Mouse (Mus musculus) liver, embryonic 13.5 days (tissue): ENCODE measurements around the gene Fbxl19. TPM values are rescaled to one million over a fixed set of nuclear protein-coding genes. Genes with fewer than 3 reads are reported as not detected.

ENCODE experiments used
- ATAC-seq: fragments of 200-750 bp; cut with Nextera tagmentation; 2 replicates; pipeline ENCODE4 v1.8.0; 2017; ENCODE audit warnings: low read depth, mild to moderate bottlenecking, moderate number of reproducible peaks, moderate library complexity
- DNase-seq: peaks from one replicate; pipeline ENCODE4 v3.0.0; 2022
- H3K27ac ChIP-seq: fragments of 300-500 bp; sonication (generic); 2 replicates; pipeline ENCODE4 v1.5.1; 2015; ENCODE audit warnings: moderate library complexity, mild to moderate bottlenecking, inconsistent platforms
- H3K27me3 ChIP-seq: fragments of 300-500 bp; sonication (generic); 2 replicates; pipeline ENCODE4 v1.6.1; 2015; ENCODE audit warnings: mild to moderate bottlenecking, inconsistent platforms
- H3K36me3 ChIP-seq: fragments of 300-500 bp; sonication (generic); 2 replicates; pipeline ENCODE4 v1.6.1; 2015; ENCODE audit warnings: mild to moderate bottlenecking, inconsistent platforms
- H3K4me1 ChIP-seq: fragments of 300-500 bp; sonication (generic); replicated peaks from 2 replicates; pipeline ENCODE4 v1.6.1; 2015; ENCODE audit warnings: inconsistent platforms
- H3K4me2 ChIP-seq: fragments of 300-500 bp; sonication (generic); 2 replicates; pipeline ENCODE4 v1.6.1; 2015; ENCODE audit warnings: inconsistent platforms, mild to moderate bottlenecking, moderate library complexity
- H3K4me3 ChIP-seq: fragments of 300-500 bp; sonication (generic); replicated peaks from 2 replicates; pipeline ENCODE4 v1.5.1; 2015; ENCODE audit warnings: mild to moderate bottlenecking, inconsistent platforms
- H3K9ac ChIP-seq: fragments of 300-500 bp; sonication (generic); 2 replicates; pipeline ENCODE4 v1.6.1; 2015; ENCODE audit warnings: mild to moderate bottlenecking, inconsistent platforms
- H3K9me3 ChIP-seq: fragments of 300-500 bp; sonication (generic); replicated peaks from 2 replicates; pipeline ENCODE4 v1.6.1; 2016; ENCODE audit warnings: inconsistent platforms
- WGBS: fragments of 180-500 bp; shearing (Covaris S2); methylation state at CpG from one replicate; pipeline ENCODE4 v1.1.7; 2015; ENCODE audit not compliant: insufficient replicate concordance; 5-methylcytosine and 5-hydroxymethylcytosine counted together
- polyA plus RNA-seq: library from polyadenylated mRNA; unstranded; fragments of >200 nt; fragmentation: Nextera tagmentation; extraction: Ambion mirVana; gene quantifications from 2 replicates; pipeline ENCODE4 v1.2.1, GENCODE M21; 2015

The Fbxl19 gene
- polyA plus RNA-seq, 1 experiment from 2014 or later: 3.3 TPM

GRCm38 (mm10) chr7:127753741-127754140 is 9.4 kb downstream of the Fbxl19 start:
- WGBS: 73% methylated on average over 7 of the region's 7 CpGs
- H3K36me3 ChIP-seq: peaks cover 54% of the 10 kb centered on the region
- no peak for DNase-seq

GRCm38 (mm10) chr7:127759716-127760115 is 15.4 kb downstream of the Fbxl19 start:
- no peak overlapping the region for H3K4me3 ChIP-seq
- DNase-seq: no peak
- no peaks in the 10 kb centered on the region for H3K27me3 ChIP-seq
- no peaks in the 10 kb centered on the region for H3K9me3 ChIP-seq
- H3K27ac ChIP-seq: no peak overlapping the region
- 25% methylated on average over 6 of the region's 6 CpGs for WGBS
- no peak for ATAC-seq
- peaks cover 17% of the 10 kb centered on the region for H3K36me3 ChIP-seq
- H3K9ac ChIP-seq: no peak overlapping the region
- H3K4me2 ChIP-seq: no peak overlapping the region
- peaks cover 21% of the 10 kb centered on the region for H3K4me1 ChIP-seq

More at GRCm38 (mm10) chr7:127753741-127754140, 9.4 kb downstream of the Fbxl19 start:
- no peak for ATAC-seq
- H3K9ac ChIP-seq: no peak overlapping the region
- no peak overlapping the region for H3K27ac ChIP-seq
- no peak overlapping the region for H3K4me2 ChIP-seq
- H3K4me1 ChIP-seq: no peaks in the 10 kb centered on the region
- no peak overlapping the region for H3K4me3 ChIP-seq
- no peaks in the 10 kb centered on the region for H3K9me3 ChIP-seq
- H3K27me3 ChIP-seq: no peaks in the 10 kb centered on the region

- DNase-seq: no peak
- ATAC-seq: no peak
- no peaks in the 10 kb centered on the region for H3K9me3 ChIP-seq
- no peak overlapping the region for H3K9ac ChIP-seq
- 81% methylated on average over 3 of the region's 3 CpGs for WGBS
- H3K4me1 ChIP-seq: peaks cover 26% of the 10 kb centered on the region
- H3K36me3 ChIP-seq: peaks cover 13% of the 10 kb centered on the region
- H3K4me2 ChIP-seq: no peak overlapping the region
- H3K27ac ChIP-seq: no peak overlapping the region; the same call in 1 of the 2 replicates
- no peak overlapping the region for H3K4me3 ChIP-seq
- no peaks in the 10 kb centered on the region for H3K27me3 ChIP-seq
Observed at GRCm38 (mm10) chr7:127760478-127760877, 16.1 kb downstream of the Fbxl19 start.

GRCm38 (mm10) chr7:127761026-127761425 is 16.7 kb downstream of the Fbxl19 start:
- Histone ChIP-seq H3K9ac (no peak overlapping the region), H3K4me2 (no peak overlapping the region), H3K9me3 (no peaks in the 10 kb centered on the region), H3K27ac (no peak overlapping the region), H3K4me1 (peaks cover 32% of the 10 kb centered on the region), H3K27me3 (no peaks in the 10 kb centered on the region), H3K4me3 (no peak overlapping the region), H3K36me3 (peaks cover 12% of the 10 kb centered on the region)
- ATAC-seq (peak; percentile 68), DNase-seq (peak; percentile 56)
- 18% methylated on average over 7 of the region's 7 CpGs for WGBS

GRCm38 (mm10) chr7:127763642-127764041 is 19.3 kb downstream of the Fbxl19 start:
- H3K27me3 ChIP-seq: no peaks in the 10 kb centered on the region
- 74% methylated on average over 4 of the region's 4 CpGs for WGBS
- H3K4me2 ChIP-seq: no peak overlapping the region
- H3K9me3 ChIP-seq: no peaks in the 10 kb centered on the region
- peaks cover 58% of the 10 kb centered on the region for H3K4me1 ChIP-seq
- no peak overlapping the region for H3K4me3 ChIP-seq
- no peak for ATAC-seq
- peaks cover 14% of the 10 kb centered on the region for H3K36me3 ChIP-seq
- no peak overlapping the region for H3K9ac ChIP-seq
- no peak for DNase-seq
- peak overlapping the region; percentile 2; the same call in 1 of the 2 replicates for H3K27ac ChIP-seq

- no peak for ATAC-seq
- Histone ChIP-seq H3K4me1 (peaks cover 63% of the 10 kb centered on the region), H3K9ac (peak overlapping the region; percentile 19; the same call in 1 of the 2 replicates), H3K27me3 (no peaks in the 10 kb centered on the region), H3K4me2 (no peak overlapping the region), H3K4me3 (no peak overlapping the region), H3K36me3 (peaks cover 14% of the 10 kb centered on the region), H3K27ac (peak overlapping the region; percentile 98), H3K9me3 (no peaks in the 10 kb centered on the region)
- WGBS: 70% methylated on average over 2 of the region's 2 CpGs
- no peak for DNase-seq
Observed at GRCm38 (mm10) chr7:127765756-127766155, 21.4 kb downstream of the Fbxl19 start.

GRCm38 (mm10) chr7:127766851-127767609 is 22.7 kb downstream of the Fbxl19 start:
- no peaks in the 10 kb centered on the region for H3K27me3 ChIP-seq
- H3K9ac ChIP-seq: peak overlapping the region; percentile 92
- H3K4me2 ChIP-seq: peak overlapping the region; percentile 96
- H3K27ac ChIP-seq: peak overlapping the region; percentile 98
- no peaks in the 10 kb centered on the region for H3K9me3 ChIP-seq
- WGBS: 30% methylated on average over 17 of the region's 17 CpGs
- peak; percentile 93 for ATAC-seq
- H3K4me1 ChIP-seq: peaks cover 71% of the 10 kb centered on the region
- peaks cover 14% of the 10 kb centered on the region for H3K36me3 ChIP-seq
- peak overlapping the region; percentile 73 for H3K4me3 ChIP-seq
- DNase-seq: peak; percentile 88

GRCm38 (mm10) chr7:127767671-127768345 is 23.5 kb downstream of the Fbxl19 start:
- Histone ChIP-seq H3K36me3 (peaks cover 9% of the 10 kb centered on the region), H3K4me1 (peaks cover 76% of the 10 kb centered on the region), H3K27ac (peak overlapping the region; percentile 98), H3K9ac (peak overlapping the region; percentile 92), H3K4me2 (peak overlapping the region; percentile 96), H3K4me3 (peak overlapping the region; percentile 73), H3K9me3 (no peaks in the 10 kb centered on the region), H3K27me3 (no peaks in the 10 kb centered on the region)
- 59% methylated on average over 19 of the region's 19 CpGs for WGBS
- DNase-seq: no peak
- ATAC-seq: peak; percentile 35

GRCm38 (mm10) chr7:127768346-127768996 is 24.1 kb downstream of the Fbxl19 start:
- Histone ChIP-seq H3K27ac (peak overlapping the region; percentile 98), H3K36me3 (peaks cover 8% of the 10 kb centered on the region), H3K9ac (peak overlapping the region; percentile 92), H3K9me3 (no peaks in the 10 kb centered on the region), H3K4me2 (peak overlapping the region; percentile 96), H3K4me1 (peaks cover 82% of the 10 kb centered on the region), H3K27me3 (no peaks in the 10 kb centered on the region), H3K4me3 (peak overlapping the region; percentile 73)
- ATAC-seq: no peak
- 50% methylated on average over 13 of the region's 13 CpGs for WGBS
- DNase-seq: no peak

- Histone ChIP-seq H3K27ac (peak overlapping the region; percentile 98), H3K9me3 (no peaks in the 10 kb centered on the region), H3K4me3 (peak overlapping the region; percentile 73), H3K36me3 (peaks cover 7% of the 10 kb centered on the region), H3K4me1 (peaks cover 88% of the 10 kb centered on the region), H3K27me3 (no peaks in the 10 kb centered on the region), H3K9ac (peak overlapping the region; percentile 92), H3K4me2 (peak overlapping the region; percentile 96)
- DNase-seq (peak; percentile 70), ATAC-seq (0 out of 2 replicates have a peak, but pooled peaks have one; percentile 1)
- WGBS: under 1% methylated on average over 16 of the region's 16 CpGs
Observed at GRCm38 (mm10) chr7:127768997-127769593, 24.8 kb downstream of the Fbxl19 start.

GRCm38 (mm10) chr7:127769651-127770038 is 25.3 kb downstream of the Fbxl19 start, which contains the start of gene Orai3:
Gene Orai3 (plus strand): TSS chr7:127769815.
- 0% methylated on average over 24 of the region's 24 CpGs for WGBS
- ATAC-seq (peak; percentile 33), DNase-seq (peak; percentile 74)
- Histone ChIP-seq H3K9me3 (no peaks in the 10 kb centered on the region), H3K36me3 (peaks cover 10% of the 10 kb centered on the region), H3K4me1 (peaks cover 93% of the 10 kb centered on the region), H3K27me3 (no peaks in the 10 kb centered on the region), H3K4me2 (peak within 1 kb of the TSS; percentile 96), H3K9ac (peak within 1 kb of the TSS; percentile 92), H3K4me3 (peak within 1 kb of the TSS; percentile 73), H3K27ac (peak within 1 kb of the TSS; percentile 98)
